Mouse (Mus musculus) heart, adult 2 months (tissue): Measurements from ENCODE around the gene Tm7sf2. TPM values are rescaled to one million over a fixed set of nuclear protein-coding genes. Genes with fewer than 3 reads are reported as not detected.

Source experiments
- DNase-seq, 2 experiments: peaks; one replicate each; pipeline ENCODE4 v3.0.0; 2021
- H3K27ac ChIP-seq: fragments of 200-600 bp; 2 replicates; pipeline ENCODE4 v1.8.1; 2022
- H3K27me3 ChIP-seq: fragments of 200-500 bp; 2 replicates; pipeline ENCODE4 v1.6.1; 2012; ENCODE audit warnings: mild to moderate bottlenecking, low read length, inconsistent platforms, mixed read lengths; ENCODE audit not compliant: control insufficient read depth, insufficient read depth
- H3K36me3 ChIP-seq: fragments of 200-500 bp; 2 replicates; pipeline ENCODE4 v1.6.1; 2012; ENCODE audit warnings: low read length, inconsistent platforms; ENCODE audit not compliant: control insufficient read depth, insufficient read depth
- H3K4me1 ChIP-seq: fragments of 200-500 bp; 2 replicates; pipeline ENCODE4 v1.6.1; 2011; ENCODE audit warnings: low read length; ENCODE audit not compliant: control insufficient read depth, insufficient read depth
- H3K4me3 ChIP-seq: fragments of 200-600 bp; 2 replicates; pipeline ENCODE4 v1.8.1; 2022
- H3K79me2 ChIP-seq: fragments of 200-500 bp; replicated peaks from 2 replicates; pipeline ENCODE4 v1.6.1; 2012; ENCODE audit warnings: mild to moderate bottlenecking, inconsistent platforms, low read length, moderate library complexity, mixed read lengths; ENCODE audit not compliant: control insufficient read depth, insufficient read depth
- H3K9ac ChIP-seq: fragments of 200-500 bp; 2 replicates; pipeline ENCODE4 v1.6.1; 2012; ENCODE audit warnings: low read depth, mild to moderate bottlenecking, control low read depth, inconsistent platforms, low read length, mixed read lengths
- CTCF ChIP-seq: fragments of 200-600 bp; IDR thresholded peaks from 2 replicates; pipeline ENCODE4 v1.8.1; 2022; ENCODE audit warnings: antibody characterized with exemption, mild to moderate bottlenecking, moderate library complexity
- EP300 ChIP-seq: fragments of 200-500 bp; IDR thresholded peaks from 2 replicates; pipeline ENCODE4 v1.6.1; 2011; ENCODE audit warnings: low read depth, low read length, control low read depth; ENCODE audit not compliant: insufficient read depth
- POLR2A ChIP-seq: fragments of 200-500 bp; IDR thresholded peaks from 2 replicates; pipeline ENCODE4 v1.6.1; 2011; ENCODE audit warnings: mild to moderate bottlenecking, low read depth, low read length, control low read depth; ENCODE audit not compliant: insufficient read depth
- WGBS: fragments of 180-500 bp; shearing (Covaris S2); methylation state at CpG from one replicate; pipeline ENCODE4 v1.1.7; 2018; 5-methylcytosine and 5-hydroxymethylcytosine counted together
- intact Hi-C: fragments of 180-260 bp; cut with DNase I; formaldehyde crosslinking; loops from one replicate; pipeline ENCODE4 v1.15.1; 2025
- polyA plus RNA-seq: library from polyadenylated mRNA; depleted of rRNA; stranded (reverse); fragments of >200 nt; gene quantifications from 2 replicates; pipeline ENCODE4 v1.2.3, GENCODE M21; 2012
- total RNA-seq, 2 experiments: library from RNA; stranded (reverse); gene quantifications; 2 replicates each; pipeline ENCODE4 v1.2.3; 2021

Gene Tm7sf2
- total and polyA plus RNA-seq, 3 experiments = 2.7 to 9.3 (median 3.7) TPM

- Histone ChIP-seq H3K36me3 (no peaks in the 10 kb centered on the region), H3K79me2 (0 out of 2 replicates have a peak, but pooled peaks cover 1% of the 10 kb centered on the region), H3K9ac (no peak overlapping the region), H3K4me1 (peaks cover 4% of the 10 kb centered on the region), H3K4me3 (no peak overlapping the region), H3K27me3 (no peaks in the 10 kb centered on the region), H3K27ac (no peak overlapping the region)
- intact Hi-C loops = no loop called here
- WGBS = 92% methylated on average over 5 of the region's 5 CpGs
- DNase-seq = no peak
- TF ChIP-seq CTCF (no peak), EP300 (no peak)
Measured at GRCm38 (mm10) chr19:6073889-6074288, 5.7 kb upstream of the Tm7sf2 start.

- 91% methylated on average over 19 of the region's 19 CpGs for WGBS
- Histone ChIP-seq H3K27me3 (no peaks in the 10 kb centered on the region), H3K79me2 (0 out of 2 replicates have a peak, but pooled peaks cover 1% of the 10 kb centered on the region), H3K36me3 (no peaks in the 10 kb centered on the region), H3K9ac (no peak overlapping the region), H3K27ac (no peak overlapping the region), H3K4me3 (no peak overlapping the region), H3K4me1 (peaks cover 1% of the 10 kb centered on the region)
- DNase-seq = no peak
- TF ChIP-seq POLR2A = no peak
- TF ChIP-seq EP300 = no peak
- no peak for TF ChIP-seq CTCF
- intact Hi-C loops = no loop called here
Measured at GRCm38 (mm10) chr19:6071261-6071660, 3.1 kb upstream of the Tm7sf2 start.

- 91% methylated on average over 31 of the region's 31 CpGs for WGBS
- H3K9ac ChIP-seq = no peak overlapping the region
- no peaks in the 10 kb centered on the region for H3K36me3 ChIP-seq
- DNase-seq = no peak
- H3K4me3 ChIP-seq = no peak overlapping the region
- H3K4me1 ChIP-seq = no peaks in the 10 kb centered on the region
- no peaks in the 10 kb centered on the region for H3K27me3 ChIP-seq
- no peak overlapping the region for H3K27ac ChIP-seq
- TF ChIP-seq POLR2A (no peak), EP300 (no peak), CTCF (no peak)
- 0 out of 2 replicates have a peak, but pooled peaks cover 1% of the 10 kb centered on the region for H3K79me2 ChIP-seq
- intact Hi-C loops = no loop called here
Measured at GRCm38 (mm10) chr19:6070571-6071250, 2.5 kb upstream of the Tm7sf2 start.

- H3K36me3 ChIP-seq = no peaks in the 10 kb centered on the region
Measured at GRCm38 (mm10) chr19:6069851-6070250, 1.7 kb upstream of the Tm7sf2 start.

GRCm38 (mm10) chr19:6068951-6069350 is 778 bp upstream of the Tm7sf2 start:
- intact Hi-C loops = no loop called here
- Histone ChIP-seq H3K9ac (no peak overlapping the region), H3K27ac (no peak overlapping the region), H3K36me3 (no peaks in the 10 kb centered on the region), H3K4me3 (no peak overlapping the region), H3K4me1 (no peaks in the 10 kb centered on the region), H3K27me3 (no peaks in the 10 kb centered on the region), H3K79me2 (no peaks in the 10 kb centered on the region)
- no peak for DNase-seq
- WGBS = 81% methylated on average over 4 of the region's 4 CpGs
- TF ChIP-seq CTCF (no peak), EP300 (no peak), POLR2A (no peak)

More at GRCm38 (mm10) chr19:6069851-6070250, 1.7 kb upstream of the Tm7sf2 start:
- H3K4me1 ChIP-seq = no peaks in the 10 kb centered on the region
- H3K79me2 ChIP-seq = 0 out of 2 replicates have a peak, but pooled peaks cover 1% of the 10 kb centered on the region
- no peak overlapping the region for H3K27ac ChIP-seq
- 86% methylated on average over 10 of the region's 10 CpGs for WGBS
- no peak for DNase-seq
- no peak overlapping the region for H3K9ac ChIP-seq
- H3K4me3 ChIP-seq = no peak overlapping the region
- intact Hi-C loops = no loop called here
- TF ChIP-seq CTCF (no peak), POLR2A (no peak), EP300 (no peak)
- H3K27me3 ChIP-seq = no peaks in the 10 kb centered on the region

- Histone ChIP-seq H3K9ac (peak overlapping the region; percentile 67), H3K4me1 (peaks cover 3% of the 10 kb centered on the region; the same call in 1 of the 2 replicates), H3K27ac (no peak overlapping the region; the same call in 1 of the 2 replicates), H3K4me3 (peak overlapping the region; percentile 49), H3K79me2 (no peaks in the 10 kb centered on the region), H3K27me3 (no peaks in the 10 kb centered on the region), H3K36me3 (no peaks in the 10 kb centered on the region)
- peak; percentile 77 to 78 for DNase-seq
- intact Hi-C loops = no loop called here
- WGBS = 2% methylated on average over 30 of the region's 30 CpGs
- TF ChIP-seq EP300 (no peak), CTCF (peak; percentile 91)
Measured at GRCm38 (mm10) chr19:6067011-6067723, 1.0 kb downstream of the Tm7sf2 start.
